Mouse (Mus musculus) right cerebral cortex, adult 18-20 months (tissue): ENCODE measurements around the gene Gm14412.
"Not testable (repeated sequence)": the region's sequence is repeated elsewhere in the genome, so short reads cannot be mapped to it uniquely, and the experiment has no call there.

Experiments used
- DNase-seq: peaks from one replicate; pipeline ENCODE4 v3.0.0; 2022; ENCODE audit warnings: mixed read lengths

Gene Gm14412

GRCm38 (mm10) chr2:177324257-177324733, at the start of gene Gm14412:
Gene Gm14412, minus strand, starts transcription at chr2:177324307.
- DNase-seq: not testable (repeated sequence)

GRCm38 (mm10) chr2:177329661-177330292, 5.7 kb upstream of the Gm14412 start:
- not testable (repeated sequence) for DNase-seq

- DNase-seq: not testable (repeated sequence)
Measured at GRCm38 (mm10) chr2:177321361-177321760, 2.7 kb downstream of the Gm14412 start.

GRCm38 (mm10) chr2:177320786-177321320, 3.3 kb downstream of the Gm14412 start:
- not testable (repeated sequence) for DNase-seq

GRCm38 (mm10) chr2:177318996-177319395, 5.1 kb downstream of the Gm14412 start:
- no peak for DNase-seq

DNA sequence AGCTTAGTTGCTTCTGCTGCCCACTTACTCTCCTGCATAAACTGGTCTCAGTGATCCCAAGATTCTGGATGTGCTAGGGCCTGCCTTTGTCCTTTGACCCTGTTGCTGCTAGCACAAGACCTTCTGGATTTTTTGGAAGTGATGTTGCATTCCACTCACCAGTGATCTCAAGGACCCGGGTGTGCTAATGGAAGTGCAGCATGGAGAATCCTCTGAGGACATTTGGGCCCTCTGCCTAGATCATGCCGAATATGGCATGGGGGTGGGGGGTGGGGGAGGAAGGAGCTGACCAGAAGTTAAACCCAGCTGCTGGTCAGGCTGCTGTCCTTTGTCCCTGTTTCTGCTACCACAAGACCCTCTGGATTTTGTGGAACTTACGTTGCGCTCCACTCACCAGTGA, 14.5 kb downstream of the Gm14412 start:
- not testable (repeated sequence) for DNase-seq

- DNase-seq: not testable (repeated sequence)
Measured at GRCm38 (mm10) chr2:177304980-177305379, 19.1 kb downstream of the Gm14412 start.

DNA sequence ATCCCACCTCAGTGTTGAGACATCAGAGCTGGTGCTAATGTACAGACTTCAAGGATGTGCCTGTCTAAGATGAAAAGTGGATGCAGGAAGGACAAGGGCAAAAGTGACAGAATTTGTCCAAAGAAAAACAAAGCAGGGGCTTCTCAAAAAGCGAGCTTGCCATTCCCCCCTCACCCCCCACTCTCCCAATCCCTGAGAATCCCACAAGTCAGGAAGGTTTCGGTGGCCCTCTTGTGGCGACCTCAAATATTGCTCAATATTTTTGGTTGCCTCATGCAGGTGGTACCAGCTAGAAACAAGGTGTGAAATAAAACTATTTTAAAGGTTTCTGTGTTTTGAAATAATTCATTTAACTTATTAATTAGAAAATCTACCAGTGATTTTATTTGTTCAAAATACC, 40.4 kb downstream of the Gm14412 start:
- not testable (repeated sequence) for DNase-seq

GRCm38 (mm10) chr2:177277754-177278153, 46.4 kb downstream of the Gm14412 start:
- not testable (repeated sequence) for DNase-seq

GRCm38 (mm10) chr2:177272237-177272636, 51.9 kb downstream of the Gm14412 start:
- DNase-seq: not testable (repeated sequence)

DNA sequence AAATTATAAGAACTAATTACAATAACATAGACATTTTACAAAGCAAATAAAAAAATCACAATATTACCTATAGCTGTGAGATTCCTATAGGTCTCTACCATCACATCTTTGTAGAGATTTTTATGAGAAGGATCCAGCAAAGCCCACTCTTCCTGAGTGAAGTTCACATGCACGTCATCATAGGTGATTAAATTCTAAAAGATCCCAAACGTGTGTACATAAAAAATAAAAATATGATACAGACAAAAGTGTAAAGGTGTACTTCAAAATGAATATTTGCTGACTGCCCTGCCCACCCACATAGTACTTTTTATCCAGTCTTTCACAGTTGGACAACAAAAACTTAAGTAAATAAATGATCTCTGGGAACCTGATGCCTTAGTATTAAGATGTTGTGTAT, 57.2 kb downstream of the Gm14412 start, which contains the start of gene Gm14409:
Gene Gm14409, minus strand, starts transcription at position 101 of the 400 bp plus-strand sequence.
- DNase-seq: not testable (repeated sequence)
